Mouse (Mus musculus) kidney, postnatal 0 days (tissue): ENCODE measurements around the gene Trim56. TPM values are rescaled to one million over a fixed set of nuclear protein-coding genes. Genes with fewer than 3 reads are reported as not detected.

Experiments
- ATAC-seq: fragments of 200-750 bp; cut with Nextera tagmentation; replicated peaks from 2 replicates; pipeline ENCODE4 v1.8.0; 2017; ENCODE audit warnings: low read depth, moderate number of reproducible peaks, moderate TSS enrichment, moderate library complexity; ENCODE audit not compliant: low FRiP score
- DNase-seq: peaks from one replicate; pipeline ENCODE4 v3.0.0-alpha.2; 2016; ENCODE audit warnings: low spot score
- H3K27ac ChIP-seq: fragments of 300-500 bp; sonication (generic); 2 replicates; pipeline ENCODE4 v1.5.1; 2014; ENCODE audit warnings: mild to moderate bottlenecking
- H3K27me3 ChIP-seq: fragments of 300-500 bp; sonication (generic); 2 replicates; pipeline ENCODE4 v1.6.1; 2014; ENCODE audit warnings: low read length, mixed read lengths; ENCODE audit not compliant: insufficient read depth
- H3K36me3 ChIP-seq: fragments of 300-500 bp; sonication (generic); 2 replicates; pipeline ENCODE4 v1.6.1; 2014; ENCODE audit warnings: low read length, mixed read lengths; ENCODE audit not compliant: insufficient read depth
- H3K4me1 ChIP-seq: fragments of 300-500 bp; sonication (generic); replicated peaks from 2 replicates; pipeline ENCODE4 v1.6.1; 2014; ENCODE audit warnings: antibody characterized with exemption, low read length, mixed read lengths; ENCODE audit not compliant: insufficient read depth
- H3K4me2 ChIP-seq: fragments of 300-500 bp; sonication (generic); 2 replicates; pipeline ENCODE4 v1.6.1; 2014; ENCODE audit warnings: mild to moderate bottlenecking, low read length, moderate library complexity, mixed read lengths
- H3K4me3 ChIP-seq: fragments of 300-500 bp; sonication (generic); replicated peaks from 2 replicates; pipeline ENCODE4 v1.5.1; 2014; ENCODE audit warnings: low read depth, low read length
- H3K9ac ChIP-seq: fragments of 300-500 bp; sonication (generic); 2 replicates; pipeline ENCODE4 v1.6.1; 2014; ENCODE audit warnings: low read depth, low read length
- H3K9me3 ChIP-seq: fragments of 300-500 bp; sonication (generic); replicated peaks from 2 replicates; pipeline ENCODE4 v1.6.1; 2016; ENCODE audit warnings: low read length, inconsistent platforms, mixed read lengths
- CTCF ChIP-seq: IDR thresholded peaks from 2 replicates; pipeline ENCODE4 v1.5.1; 2016; ENCODE audit warnings: antibody characterized with exemption, low read depth, mild to moderate bottlenecking, moderate library complexity
- WGBS: fragments of 180-500 bp; shearing (Covaris S2); extraction: QIAGEN DNeasy Blood & Tissue Kit; methylation state at CpG from one replicate; pipeline ENCODE4 v1.1.7; 2014; 5-methylcytosine and 5-hydroxymethylcytosine counted together
- polyA plus RNA-seq: library from polyadenylated mRNA; unstranded; fragments of >200 nt; fragmentation: Nextera tagmentation; extraction: Ambion mirVana; gene quantifications from 2 replicates; pipeline ENCODE4 v1.2.1, GENCODE M21; 2015

Gene Trim56
- polyA plus RNA-seq, 1 experiment from 2014 or later, result 7.9 TPM

DNA sequence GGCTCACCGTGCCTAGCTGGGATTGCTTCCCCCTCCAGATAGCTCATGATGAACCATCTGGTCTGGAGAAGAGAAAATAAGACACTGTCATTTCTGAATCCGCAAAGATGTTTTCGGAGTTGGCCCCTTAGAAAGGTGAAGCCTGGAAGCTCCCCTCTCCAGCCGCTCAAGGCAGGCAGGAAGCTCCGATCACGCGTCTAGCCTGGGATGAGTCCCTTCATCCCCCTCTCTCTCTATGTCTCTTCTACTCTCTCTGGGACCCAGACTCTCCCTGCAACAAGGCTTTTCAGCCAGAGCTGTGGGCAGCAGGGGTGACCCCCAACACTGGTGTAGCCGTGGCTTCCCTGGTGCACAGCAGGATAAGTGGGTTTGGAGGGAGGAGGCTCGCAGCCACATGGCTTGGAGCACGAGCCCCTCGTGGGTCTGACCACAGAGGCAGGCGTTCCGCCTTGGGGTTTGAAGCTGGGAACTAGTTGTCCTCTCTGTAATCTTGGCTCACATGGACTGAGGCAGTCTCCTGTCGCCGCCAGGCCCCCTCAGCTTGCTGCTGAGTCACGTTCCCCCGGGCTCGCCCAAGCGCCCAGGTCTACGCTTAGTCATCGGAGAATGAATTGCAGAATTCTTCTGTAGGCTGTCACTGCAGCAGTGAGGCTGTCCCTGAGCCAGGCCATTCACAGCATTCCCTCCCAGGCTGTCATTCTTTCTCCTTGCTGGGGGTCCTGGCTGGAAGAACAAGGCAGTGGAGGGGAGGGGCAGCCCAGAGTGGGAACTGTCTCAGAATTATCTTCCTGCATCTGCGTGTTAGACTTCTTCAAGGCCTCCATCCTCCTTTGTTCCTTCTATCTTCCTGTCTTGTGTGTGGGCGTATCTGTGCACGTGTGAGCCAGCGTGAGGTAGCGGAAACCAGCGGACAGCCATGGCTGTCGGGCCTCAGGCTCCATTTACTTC, 13.2 kb downstream of the Trim56 start:
- Histone ChIP-seq H3K9me3 (no peaks in the 10 kb centered on the region), H3K4me1 (no peaks in the 10 kb centered on the region), H3K36me3 (no peaks in the 10 kb centered on the region), H3K9ac (no peak overlapping the region), H3K4me2 (no peak overlapping the region), H3K27ac (no peak overlapping the region), H3K27me3 (no peaks in the 10 kb centered on the region), H3K4me3 (no peak overlapping the region)
- TF ChIP-seq CTCF, result no peak
- ATAC-seq (no peak; the same call in 1 of the 2 replicates), DNase-seq (no peak)
- WGBS, result 60% methylated on average over 28 of the region's 28 CpGs

- H3K36me3 ChIP-seq, result no peaks in the 10 kb centered on the region
- no peaks in the 10 kb centered on the region for H3K9me3 ChIP-seq
- H3K4me1 ChIP-seq, result no peaks in the 10 kb centered on the region
- WGBS, result 69% methylated on average over 10 of the region's 10 CpGs
- H3K9ac ChIP-seq, result no peak overlapping the region
- H3K4me3 ChIP-seq, result no peak overlapping the region
- DNase-seq (no peak), ATAC-seq (no peak)
- H3K27me3 ChIP-seq, result no peaks in the 10 kb centered on the region
- TF ChIP-seq CTCF, result no peak
- H3K27ac ChIP-seq, result no peak overlapping the region
- H3K4me2 ChIP-seq, result no peak overlapping the region
Observed at GRCm38 (mm10) chr5:137102078-137102477, 13.9 kb downstream of the Trim56 start.

DNA sequence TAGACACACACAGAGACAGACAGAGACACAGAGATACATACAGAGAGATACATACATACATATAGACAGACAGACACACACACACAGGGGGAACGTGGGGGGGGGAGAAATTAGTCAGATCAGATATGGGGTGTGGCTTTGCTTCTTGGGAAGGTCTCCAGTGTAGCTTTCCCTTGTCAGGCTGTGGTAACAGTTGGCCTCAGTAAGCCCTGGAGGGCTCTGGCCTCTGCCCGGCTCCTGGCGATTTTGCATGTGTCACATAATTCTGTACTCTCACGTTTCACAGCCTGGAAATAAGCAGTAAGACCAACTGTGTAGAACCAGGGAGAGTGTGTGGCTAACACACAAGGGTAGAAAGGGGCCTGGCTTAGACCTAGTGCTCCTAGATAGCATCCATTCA, 15.3 kb downstream of the Trim56 start:
- 52% methylated on average over 4 of the region's 4 CpGs for WGBS
- no peaks in the 10 kb centered on the region for H3K9me3 ChIP-seq
- ATAC-seq (no peak), DNase-seq (no peak)
- no peaks in the 10 kb centered on the region for H3K36me3 ChIP-seq
- H3K27ac ChIP-seq, result no peak overlapping the region
- no peak overlapping the region for H3K4me3 ChIP-seq
- TF ChIP-seq CTCF, result no peak
- no peak overlapping the region for H3K9ac ChIP-seq
- 0 out of 2 replicates have a peak, but pooled peaks cover 3% of the 10 kb centered on the region for H3K4me1 ChIP-seq
- H3K27me3 ChIP-seq, result no peaks in the 10 kb centered on the region
- H3K4me2 ChIP-seq, result no peak overlapping the region

DNA sequence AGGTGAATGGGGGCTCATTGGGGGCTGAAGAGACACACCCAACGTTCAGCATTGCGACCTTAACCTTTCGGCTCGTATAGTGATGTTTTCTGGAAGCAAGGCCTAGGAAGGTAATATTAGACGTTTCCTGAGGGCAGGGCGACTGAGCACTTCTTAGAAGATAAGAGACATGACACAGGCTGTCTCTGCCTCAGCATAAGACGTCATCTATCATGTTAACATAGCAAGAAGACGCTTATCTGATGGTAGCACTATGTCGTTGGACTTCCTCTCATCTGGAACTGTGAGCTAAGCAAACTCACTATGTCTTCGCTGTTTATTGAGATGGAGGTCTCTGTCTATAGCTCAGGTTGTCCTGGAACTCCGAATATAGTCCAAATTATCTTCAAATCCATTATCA, 17.6 kb downstream of the Trim56 start:
- no peak for ATAC-seq
- no peak overlapping the region for H3K27ac ChIP-seq

DNA sequence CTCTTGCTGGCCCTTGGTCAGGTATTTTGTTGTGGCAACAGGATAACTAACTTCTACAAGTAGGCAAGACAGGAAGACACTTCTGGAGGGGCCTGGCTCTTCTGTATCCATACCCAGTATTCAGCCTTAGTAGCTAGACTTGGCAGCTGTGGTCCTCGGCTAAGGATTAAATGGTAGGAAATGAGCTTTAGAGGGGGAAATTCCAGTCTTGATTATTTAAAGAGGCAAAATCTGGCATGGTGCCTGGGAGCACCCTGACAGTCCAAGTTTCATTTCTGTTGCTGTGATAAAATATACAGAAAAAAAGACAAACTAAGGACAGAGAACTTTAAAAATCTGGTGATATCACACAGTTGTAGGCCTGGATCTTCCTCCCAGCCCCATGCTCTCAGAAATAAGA, 20.0 kb downstream of the Trim56 start:
- Histone ChIP-seq H3K4me1 (0 out of 2 replicates have a peak, but pooled peaks cover 3% of the 10 kb centered on the region), H3K27ac (no peak overlapping the region), H3K4me3 (no peak overlapping the region), H3K9ac (no peak overlapping the region), H3K4me2 (no peak overlapping the region), H3K27me3 (no peaks in the 10 kb centered on the region), H3K36me3 (no peaks in the 10 kb centered on the region), H3K9me3 (no peaks in the 10 kb centered on the region)
- no peak for TF ChIP-seq CTCF
- WGBS, result 61% methylated on average over 1 of the region's 1 CpGs
- DNase-seq (peak; percentile 72), ATAC-seq (no peak)

More for the DNA sequence above, 17.6 kb downstream of the Trim56 start:
- 57% methylated on average over 11 of the region's 11 CpGs for WGBS
- H3K4me3 ChIP-seq, result no peak overlapping the region
- no peak overlapping the region for H3K9ac ChIP-seq
- no peak for TF ChIP-seq CTCF
- H3K36me3 ChIP-seq, result no peaks in the 10 kb centered on the region
- H3K9me3 ChIP-seq, result no peaks in the 10 kb centered on the region
- DNase-seq, result no peak
- no peaks in the 10 kb centered on the region for H3K27me3 ChIP-seq
- no peak overlapping the region for H3K4me2 ChIP-seq
- 0 out of 2 replicates have a peak, but pooled peaks cover 3% of the 10 kb centered on the region for H3K4me1 ChIP-seq

DNA sequence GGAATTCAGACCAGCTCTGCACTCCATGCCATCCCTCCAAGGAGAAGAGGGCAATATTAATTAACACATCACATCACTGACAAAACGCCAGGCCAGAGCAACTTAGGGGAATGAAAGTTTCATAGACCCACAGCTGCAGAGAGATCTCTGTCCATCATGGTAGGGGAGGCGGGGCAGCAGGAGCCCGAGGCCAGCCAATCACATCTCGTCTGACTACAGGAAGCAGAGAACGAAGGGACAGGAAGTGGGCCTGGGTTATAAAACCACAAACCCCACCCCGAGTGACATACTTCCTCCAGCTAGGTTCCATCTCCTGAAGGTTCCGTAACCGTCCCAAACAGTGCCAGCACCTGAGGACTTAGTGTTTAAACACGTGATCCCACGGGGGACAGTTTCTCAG, 20.9 kb downstream of the Trim56 start:
- 88% methylated on average over 10 of the region's 10 CpGs for WGBS
- H3K4me1 ChIP-seq, result 0 out of 2 replicates have a peak, but pooled peaks cover 3% of the 10 kb centered on the region
- H3K4me3 ChIP-seq, result no peak overlapping the region
- H3K9ac ChIP-seq, result no peak overlapping the region
- no peak for TF ChIP-seq CTCF
- DNase-seq (no peak), ATAC-seq (no peak)
- no peaks in the 10 kb centered on the region for H3K9me3 ChIP-seq
- no peaks in the 10 kb centered on the region for H3K27me3 ChIP-seq
- H3K27ac ChIP-seq, result no peak overlapping the region
- no peaks in the 10 kb centered on the region for H3K36me3 ChIP-seq
- H3K4me2 ChIP-seq, result no peak overlapping the region
